ENCODE assay signal across 21 mouse cellular contexts in genomic region chr16:31136616-31137253, GRCm38 (mm10). TPM values are rescaled to one million over a fixed set of nuclear protein-coding genes. Genes with fewer than 3 reads are reported as not detected.
DNase-seq lines count a peak whose midpoint lies in the region; ATAC-seq lines count a peak whose summit lies in the region.
"Had no signal": no experiment of that assay in that cellular context is flagged by ENCODE, and none has a peak within 500 bp of the region (broad histone marks: within the 10 kb centered on the region; RNA-seq: fewer than 3 reads in every experiment).

No protein-coding gene starts in this region.

- no peak overlapping the region for H3K9ac ChIP-seq in midbrain, embryonic 13.5 days (replicated peaks)
- H3K9ac ChIP-seq: heart, embryonic 15.5 days; limb, embryonic 12.5 days; liver, embryonic 14.5 days; neural tube, embryonic 15.5 days had no signal

- no peak for DNase-seq in frontal cortex, postnatal 25 days (ENCODE audit: low spot score in 2 of 2)
- DNase-seq in midbrain, embryonic 10.5 days (ENCODE audit: low spot score), result no peak
- DNase-seq in cerebellum, adult 9-10 months, result no peak
- no peak for DNase-seq in right cerebral cortex, adult 2 months (ENCODE audit: low spot score in 2 of 2)
- DNase-seq: adrenal gland, adult 8-10 months; cerebellum, postnatal 10 days; gastrocnemius, postnatal 36 days; kidney, adult 9 months; lung, postnatal 36 days; retina, postnatal 1 day had no signal

- no peaks in the 10 kb centered on the region for H3K27me3 ChIP-seq in midbrain, embryonic 13.5 days
- H3K27me3 ChIP-seq in midbrain, embryonic 10.5 days (ENCODE audit: low read depth, poor library complexity, severe bottlenecking), result no peaks in the 10 kb centered on the region
- H3K27me3 ChIP-seq: heart, embryonic 15.5 days; limb, embryonic 12.5 days; neural tube, embryonic 15.5 days had no signal

- 71% methylated on average over 13 of the region's 13 CpGs for WGBS in midbrain, embryonic 13.5 days
- WGBS in midbrain, embryonic 10.5 days, result 74% methylated on average over 13 of the region's 13 CpGs

- H3K4me1 ChIP-seq in midbrain, embryonic 13.5 days (replicated peaks), result peaks cover 3% of the 10 kb centered on the region
- H3K4me1 ChIP-seq in midbrain, embryonic 10.5 days, result peaks cover 12% of the 10 kb centered on the region
- H3K4me1 ChIP-seq: heart, embryonic 15.5 days; neural tube, embryonic 15.5 days had no signal

- ATAC-seq in frontal cortex, adult (ENCODE audit: low TSS enrichment), result peak; percentile 27; the same call in 1 of the 2 replicates
- peak; percentile 50; the same call in 1 of the 2 replicates for ATAC-seq in midbrain, embryonic 13.5 days
- ATAC-seq in granulocyte monocyte progenitor cell, adult 5-6 weeks (replicated peaks; ENCODE audit: poor library complexity, severe bottlenecking), result peak; percentile 69
- ATAC-seq in neutrophil, adult 5-6 weeks (ENCODE audit: extremely low read depth, insufficient number of reproducible peaks, low FRiP score, poor library complexity, severe bottlenecking), result peak; percentile 30; the same call in 1 of the 2 replicates

- no peak overlapping the region for H3K27ac ChIP-seq in midbrain, embryonic 13.5 days
- no peak overlapping the region for H3K27ac ChIP-seq in midbrain, embryonic 10.5 days (replicated peaks)
- H3K27ac ChIP-seq: heart, embryonic 15.5 days; left cerebral cortex, adult 2 months; limb, embryonic 12.5 days; liver, embryonic 14.5 days; neural tube, embryonic 15.5 days; stomach, postnatal 0 days had no signal

- H3K4me2 ChIP-seq in midbrain, embryonic 13.5 days (replicated peaks), result no peak overlapping the region
- H3K4me2 ChIP-seq: heart, embryonic 15.5 days; limb, embryonic 12.5 days; neural tube, embryonic 15.5 days had no signal

- peaks cover 27% of the 10 kb centered on the region for H3K36me3 ChIP-seq in midbrain, embryonic 13.5 days
- peaks cover 30% of the 10 kb centered on the region for H3K36me3 ChIP-seq in midbrain, embryonic 10.5 days

- no peak overlapping the region for H3K4me3 ChIP-seq in midbrain, embryonic 13.5 days (replicated peaks)
- H3K4me3 ChIP-seq in midbrain, embryonic 10.5 days, result no peak overlapping the region
- H3K4me3 ChIP-seq: heart, embryonic 15.5 days; left cerebral cortex, adult 2 months; limb, embryonic 12.5 days; neural tube, embryonic 15.5 days had no signal

- no peaks in the 10 kb centered on the region for H3K9me3 ChIP-seq in midbrain, embryonic 13.5 days
- H3K9me3 ChIP-seq in midbrain, embryonic 10.5 days (replicated peaks), result no peaks in the 10 kb centered on the region
- H3K9me3 ChIP-seq: G1E; heart, embryonic 15.5 days; limb, embryonic 12.5 days; neural tube, embryonic 15.5 days had no signal

RNA-seq across cellular contexts. Expression of gene Xxylt1, which starts 55.5 kb away (rescaled TPM):
- polyA plus RNA-seq in midbrain, embryonic 13.5 days (2015; fragmentation: Nextera tagmentation; extraction: Ambion mirVana), result 8.5 and 8.8 TPM in 2 replicates
- polyA plus RNA-seq in midbrain, embryonic 10.5 days (2016; fragmentation: Nextera tagmentation; extraction: Ambion mirVana), result 13.6 and 14.0 TPM in 2 replicates
- total RNA-seq in granulocyte monocyte progenitor cell, adult 5-6 weeks (2014; fragmentation: Nextera tagmentation), result 14.7 and 32.6 TPM in 2 replicates
- total RNA-seq in granulocyte monocyte progenitor cell, adult 5-6 weeks (2017), result 12.2 and 15.3 TPM in 2 replicates
- total RNA-seq in neutrophil, adult 5-6 weeks (2017), result 5.9 and 7.0 TPM in 2 replicates
